Mouse (Mus musculus) stomach, postnatal 0 days (tissue): Measurements from ENCODE around the gene Prph2.

Experiments used
- CTCF ChIP-seq: IDR thresholded peaks from 2 replicates; pipeline ENCODE4 v1.5.1; 2016; ENCODE audit warnings: antibody characterized with exemption, low read depth, mild to moderate bottlenecking, moderate library complexity
- EP300 ChIP-seq: optimal IDR thresholded peaks from 2 replicates; pipeline ENCODE3; 2016; ENCODE audit warnings: antibody characterized with exemption

- TF ChIP-seq CTCF (no peak), EP300 (no peak)
Measured at GRCm38 (mm10) chr17:46876371-46876950, 33.8 kb upstream of the Prph2 start.
